Mouse (Mus musculus) Patski (cell line): ENCODE measurements around the gene Mto1. TPM values are rescaled to one million over a fixed set of nuclear protein-coding genes. Genes with fewer than 3 reads are reported as not detected.

Source experiments
- ATAC-seq: fragments of 100-300 bp; one replicate; pipeline ENCODE4 v1.8.0; 2021
- CTCF ChIA-PET: fragments of 350-600 bp; sonication (Branson Sonifier 250); formaldehyde crosslinking; loops from one replicate; lab custom pipeline; 2022; ENCODE audit warnings: inconsistent platforms; lab: Charles Lee
- POLR2A ChIA-PET: fragments of 350-600 bp; sonication (Branson Sonifier 250); formaldehyde crosslinking; loops from one replicate; lab custom pipeline; 2022; ENCODE audit warnings: antibody characterized with exemption, inconsistent platforms; lab: Charles Lee
- DNase-seq: peaks from one replicate; pipeline ENCODE4 v3.0.0-alpha.2; 2011; ENCODE audit warnings: low read depth, low spot score
- H3K27me3 ChIP-seq: fragments of 371-371 bp; one replicate; pipeline ENCODE4 v1.5.1; 2021
- CTCF ChIP-seq: fragments of 100-300 bp; IDR thresholded peaks from one replicate; pipeline ENCODE4 v1.5.1; 2021
- in situ Hi-C: fragments of 300-500 bp; cut with MboI; formaldehyde crosslinking; loops from 3 replicates; pipeline ENCODE4 v1.11.1; 2018; ENCODE audit warnings: low pct_unique_long_range_greater_than_20kb, mixed read lengths
- polyA plus RNA-seq: library from polyadenylated mRNA; unstranded; gene quantifications from one replicate; pipeline ENCODE4 v1.2.3, GENCODE M21; 2021

Mto1 gene
- polyA plus RNA-seq, 1 experiment from 2014 or later, result 23.8 TPM

DNA sequence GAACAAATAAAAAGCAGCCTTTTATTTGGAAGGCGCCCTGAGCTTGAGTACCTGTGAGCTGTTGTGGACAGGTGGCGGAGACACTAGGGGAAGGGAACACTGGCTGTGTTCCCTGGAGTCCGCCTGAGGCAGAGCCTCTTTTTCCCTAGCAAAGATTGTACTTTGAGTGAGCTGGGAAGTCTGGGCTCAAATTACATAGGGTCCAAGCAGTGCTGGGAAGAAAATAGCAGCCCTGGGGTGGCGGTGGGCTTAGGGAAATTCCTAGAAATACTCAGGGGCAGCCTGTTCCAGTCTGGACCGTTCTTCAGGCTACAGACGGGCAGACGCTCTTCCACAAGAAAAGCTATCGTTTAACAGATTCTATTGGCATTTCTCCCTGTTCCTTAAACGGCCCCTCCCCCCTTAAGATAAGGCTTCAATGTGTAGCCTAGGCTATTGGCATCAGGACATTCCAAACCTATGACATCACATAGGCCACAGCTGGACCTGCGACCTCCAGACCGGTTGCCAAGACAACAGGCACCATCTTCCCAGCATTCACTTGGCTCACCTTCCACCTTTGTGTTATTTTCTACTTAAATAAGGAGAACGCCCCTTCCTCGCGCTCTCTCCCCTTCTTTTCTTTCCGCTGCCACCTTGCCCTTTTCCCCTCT lies 72.2 kb downstream of the Mto1 start:
- no peaks in the 10 kb centered on the region for H3K27me3 ChIP-seq
- CTCF ChIA-PET, result interaction anchor here (0.6 to 1.2 kb wide), 2 partner anchors 15 to 17 kb away, joined by 3 to 4 read pairs; no protein-coding TSS in a partner anchor
- in situ Hi-C loops, result no loop called here
- TF ChIP-seq CTCF, result no peak
- POLR2A ChIA-PET, result interaction anchor here (1.5 to 2.9 kb wide), 2 partner anchors 16 to 40 kb away, joined by 5 to 12 read pairs; no protein-coding TSS in a partner anchor
- DNase-seq, result no peak
- ATAC-seq, result no peak

GRCm38 (mm10) chr9:78520780-78521601 lies 73.0 kb downstream of the Mto1 start:
- ChIA-PET POLR2A (interaction anchor here (1.0 to 2.9 kb wide), 3 partner anchors 17 to 40 kb away, joined by 3 to 12 read pairs (median 5); no protein-coding TSS in a partner anchor), CTCF (interaction anchor here (1.2 kb wide), 1 partner anchor 18 kb away, joined by 4 read pairs; no protein-coding TSS in a partner anchor)
- in situ Hi-C loops, result no loop called here
- no peaks in the 10 kb centered on the region for H3K27me3 ChIP-seq
- DNase-seq, result no peak
- ATAC-seq, result no peak
- TF ChIP-seq CTCF, result no peak

DNA sequence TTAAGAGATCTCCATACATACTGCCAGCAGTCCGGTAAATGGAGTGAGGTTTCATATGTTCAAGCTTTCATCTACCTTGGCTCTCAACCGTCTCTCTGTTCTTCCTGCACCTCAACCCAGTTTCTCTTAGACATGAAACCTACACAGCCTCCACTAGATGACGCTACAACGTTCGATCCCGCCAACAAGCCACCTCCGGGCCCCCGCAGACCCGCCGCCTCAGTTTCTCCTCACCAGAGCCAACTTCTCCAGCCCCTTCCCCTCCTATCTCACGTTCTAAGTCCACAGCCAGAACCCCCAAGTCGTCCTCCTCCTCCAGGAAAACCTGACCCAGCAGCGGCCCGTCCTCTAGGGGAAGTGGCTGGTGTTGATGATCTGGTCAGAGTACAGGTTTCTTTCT lies 73.7 kb downstream of the Mto1 start:
- POLR2A ChIA-PET, result interaction anchor here (1.0 to 2.9 kb wide), 2 partner anchors 18 to 40 kb away, joined by 3 to 12 read pairs; no protein-coding TSS in a partner anchor
- DNase-seq (no peak), ATAC-seq (no peak)
- no peak for TF ChIP-seq CTCF
- CTCF ChIA-PET, result no interaction called here
- no peaks in the 10 kb centered on the region for H3K27me3 ChIP-seq
- in situ Hi-C loops, result no loop called here

Other genes starting within 250 kb of the Mto1 start
- 1.8 TPM for gene Gsta1, start 217.6 kb upstream of the Mto1 start, polyA plus RNA-seq
- gene Gm3776, start 191.1 kb upstream of the Mto1 start, polyA plus RNA-seq, result 0.51 TPM
- gene Gm10639, start 158.3 kb upstream of the Mto1 start, polyA plus RNA-seq, result 0.26 TPM
- gene Omt2a, start 133.4 kb upstream of the Mto1 start, polyA plus RNA-seq, result not detected
- not detected for gene Omt2b, start 120.6 kb upstream of the Mto1 start, polyA plus RNA-seq
- gene Gsta2, start 92.4 kb upstream of the Mto1 start, polyA plus RNA-seq, result 2.1 TPM
- not detected for gene Dppa5a, start 80.0 kb upstream of the Mto1 start, polyA plus RNA-seq
- not detected for gene Ooep, start 69.5 kb upstream of the Mto1 start, polyA plus RNA-seq
- 0.03 TPM for gene Ddx43, start 52.4 kb upstream of the Mto1 start, polyA plus RNA-seq
- gene Cgas, start 5.0 kb upstream of the Mto1 start, polyA plus RNA-seq, result 3.0 TPM
- gene Gm17324, start 578 bp downstream of the Mto1 start, polyA plus RNA-seq, result not detected
- 8,737 TPM for gene Eef1a1, start 40.9 kb downstream of the Mto1 start, polyA plus RNA-seq
- 29.9 TPM for gene Slc17a5, start 139.8 kb downstream of the Mto1 start, polyA plus RNA-seq
- gene Cd109, start 167.3 kb downstream of the Mto1 start, polyA plus RNA-seq, result 6.5 TPM